Mouse (Mus musculus) midbrain, embryonic 13.5 days (tissue): ENCODE results near the gene Rragd. TPM values are rescaled to one million over a fixed set of nuclear protein-coding genes. Genes with fewer than 3 reads are reported as not detected.
"Not testable (repeated sequence)": the region's sequence is repeated elsewhere in the genome, so short reads cannot be mapped to it uniquely, and the experiment has no call there.

ENCODE experiments used
- ATAC-seq: fragments of 200-750 bp; cut with Nextera tagmentation; 2 replicates; pipeline ENCODE4 v1.8.0; 2017; ENCODE audit warnings: mild to moderate bottlenecking, moderate TSS enrichment, moderate library complexity
- H3K27ac ChIP-seq: fragments of 300-500 bp; sonication (generic); 2 replicates; pipeline ENCODE4 v1.5.1; 2015; ENCODE audit warnings: inconsistent platforms, mild to moderate bottlenecking, moderate library complexity
- H3K27me3 ChIP-seq: fragments of 300-500 bp; sonication (generic); 2 replicates; pipeline ENCODE4 v1.6.1; 2015; ENCODE audit warnings: mild to moderate bottlenecking, inconsistent platforms
- H3K36me3 ChIP-seq: fragments of 300-500 bp; sonication (generic); 2 replicates; pipeline ENCODE4 v1.6.1; 2015; ENCODE audit warnings: mild to moderate bottlenecking, inconsistent platforms
- H3K4me1 ChIP-seq: fragments of 300-500 bp; sonication (generic); replicated peaks from 2 replicates; pipeline ENCODE4 v1.6.1; 2015; ENCODE audit warnings: inconsistent platforms
- H3K4me2 ChIP-seq: fragments of 300-500 bp; sonication (generic); replicated peaks from 2 replicates; pipeline ENCODE4 v1.6.1; 2015; ENCODE audit warnings: moderate library complexity, mild to moderate bottlenecking, inconsistent platforms
- H3K4me3 ChIP-seq: fragments of 300-500 bp; sonication (generic); replicated peaks from 2 replicates; pipeline ENCODE4 v1.5.1; 2015; ENCODE audit warnings: mild to moderate bottlenecking, inconsistent platforms
- H3K9ac ChIP-seq: fragments of 300-500 bp; sonication (generic); replicated peaks from 2 replicates; pipeline ENCODE4 v1.6.1; 2015; ENCODE audit warnings: mild to moderate bottlenecking, inconsistent platforms
- H3K9me3 ChIP-seq: fragments of 300-500 bp; sonication (generic); 2 replicates; pipeline ENCODE4 v1.6.1; 2016; ENCODE audit warnings: mild to moderate bottlenecking, inconsistent platforms
- WGBS: fragments of 180-500 bp; shearing (Covaris S2); methylation state at CpG from one replicate; pipeline ENCODE4 v1.1.7; 2015; 5-methylcytosine and 5-hydroxymethylcytosine counted together
- polyA plus RNA-seq: library from polyadenylated mRNA; unstranded; fragments of >200 nt; fragmentation: Nextera tagmentation; extraction: Ambion mirVana; gene quantifications from 2 replicates; pipeline ENCODE4 v1.2.1, GENCODE M21; 2015

Rragd gene
- polyA plus RNA-seq, 1 experiment from 2014 or later = 32.3 TPM

DNA sequence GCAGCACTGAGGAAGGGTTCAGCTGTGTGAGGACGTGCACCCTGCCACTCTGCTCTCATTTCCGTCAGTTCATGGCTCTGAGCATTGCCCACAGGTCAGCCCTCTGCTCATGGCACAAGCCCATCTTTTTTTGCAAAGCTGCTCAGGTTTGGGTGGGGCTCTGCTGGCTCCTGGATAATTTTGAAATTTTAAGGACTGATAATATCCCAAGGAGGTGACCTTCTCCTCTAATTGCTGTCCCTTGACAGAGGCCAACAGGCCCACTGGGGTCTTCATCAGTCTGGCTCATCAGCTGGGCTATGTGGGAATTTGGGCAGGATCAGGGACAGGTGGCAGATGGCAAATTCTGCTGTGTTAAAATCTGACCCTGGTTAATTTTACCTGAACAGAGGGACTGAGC lies 6.5 kb downstream of the Rragd start:
- no peak overlapping the region for H3K27ac ChIP-seq
- no peaks in the 10 kb centered on the region for H3K27me3 ChIP-seq
- no peak overlapping the region for H3K4me3 ChIP-seq
- WGBS = 91% methylated on average over 2 of the region's 2 CpGs
- peaks cover 23% of the 10 kb centered on the region for H3K4me1 ChIP-seq
- no peak overlapping the region for H3K9ac ChIP-seq
- no peaks in the 10 kb centered on the region for H3K9me3 ChIP-seq
- H3K36me3 ChIP-seq = no peaks in the 10 kb centered on the region
- H3K4me2 ChIP-seq = no peak overlapping the region
- ATAC-seq = no peak

DNA sequence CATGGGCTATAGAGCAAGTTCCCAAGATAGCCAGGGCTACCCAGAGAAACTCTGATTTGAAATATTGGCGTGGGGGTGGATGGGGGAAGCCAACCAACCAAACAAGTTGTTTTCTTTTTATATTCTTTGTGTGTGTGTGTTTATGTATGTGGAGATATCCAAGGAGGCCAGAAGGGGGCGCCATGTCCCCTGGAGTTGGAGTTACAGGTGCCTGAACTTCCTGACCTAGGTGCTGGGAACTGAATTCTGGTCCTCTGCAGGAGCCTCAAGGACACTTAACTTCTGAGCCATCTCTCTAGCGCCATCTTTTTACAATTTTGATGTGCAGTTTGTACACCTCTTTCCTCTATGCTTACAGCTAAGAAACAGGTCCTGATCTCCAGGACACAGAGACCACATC lies 11.3 kb downstream of the Rragd start:
- H3K4me2 ChIP-seq = no peak overlapping the region
- H3K4me1 ChIP-seq = no peaks in the 10 kb centered on the region
- peaks cover 13% of the 10 kb centered on the region for H3K36me3 ChIP-seq
- WGBS = 78% methylated on average over 3 of the region's 3 CpGs
- H3K9me3 ChIP-seq = no peaks in the 10 kb centered on the region
- H3K9ac ChIP-seq = no peak overlapping the region
- ATAC-seq = no peak
- H3K4me3 ChIP-seq = no peak overlapping the region
- no peak overlapping the region for H3K27ac ChIP-seq
- H3K27me3 ChIP-seq = no peaks in the 10 kb centered on the region

DNA sequence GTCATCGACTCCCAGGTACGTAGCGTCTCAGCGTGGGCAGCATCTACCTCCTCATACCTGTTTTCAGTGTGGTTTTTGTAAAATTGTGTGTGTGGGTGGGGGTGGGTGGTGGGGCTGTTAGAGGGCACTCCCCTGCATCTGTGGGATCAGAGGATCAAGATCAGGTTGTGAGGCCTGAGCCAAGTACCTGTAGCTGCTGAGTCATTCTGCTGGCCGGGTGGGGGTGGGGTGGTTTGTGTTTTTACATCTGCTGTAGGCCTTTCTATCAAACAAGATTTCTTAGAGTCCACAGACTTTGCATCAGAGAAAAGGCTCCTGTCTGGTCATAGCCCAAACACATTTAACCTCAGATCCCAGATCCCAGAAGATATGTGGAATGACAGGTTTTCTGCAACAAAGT lies 13.2 kb downstream of the Rragd start:
- 97% methylated on average over 5 of the region's 5 CpGs for WGBS
- H3K27me3 ChIP-seq = no peaks in the 10 kb centered on the region
- ATAC-seq = no peak

DNA sequence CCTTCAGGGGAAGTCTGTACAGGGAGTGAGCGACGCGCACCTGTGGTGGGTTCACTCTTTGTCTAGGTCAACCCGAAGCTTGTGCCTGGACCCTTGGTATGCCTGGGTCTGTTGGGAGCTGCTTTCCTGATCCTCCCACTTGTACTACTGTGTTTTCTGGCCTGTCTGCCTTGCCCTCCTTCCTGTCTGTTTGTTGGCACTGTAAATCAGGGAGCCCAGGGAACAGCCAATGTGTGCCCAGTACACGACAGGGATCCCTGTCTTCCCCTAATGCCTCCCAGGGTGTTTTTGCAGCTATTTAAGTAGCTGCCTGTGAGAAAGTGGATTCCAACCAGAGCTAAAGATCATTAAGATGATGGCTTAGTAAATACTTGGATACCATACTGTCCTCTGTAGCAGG lies 14.7 kb downstream of the Rragd start:
- no peaks in the 10 kb centered on the region for H3K27me3 ChIP-seq
- no peaks in the 10 kb centered on the region for H3K9me3 ChIP-seq
- H3K4me1 ChIP-seq = no peaks in the 10 kb centered on the region
- no peak overlapping the region for H3K4me3 ChIP-seq
- WGBS = 91% methylated on average over 5 of the region's 5 CpGs
- H3K9ac ChIP-seq = no peak overlapping the region
- H3K36me3 ChIP-seq = peaks cover 21% of the 10 kb centered on the region
- ATAC-seq = no peak
- no peak overlapping the region for H3K4me2 ChIP-seq
- H3K27ac ChIP-seq = no peak overlapping the region

More for the DNA sequence above, 13.2 kb downstream of the Rragd start:
- Histone ChIP-seq H3K36me3 (peaks cover 21% of the 10 kb centered on the region), H3K27ac (no peak overlapping the region), H3K4me3 (no peak overlapping the region), H3K4me2 (no peak overlapping the region), H3K9me3 (no peaks in the 10 kb centered on the region), H3K9ac (no peak overlapping the region), H3K4me1 (no peaks in the 10 kb centered on the region)

DNA sequence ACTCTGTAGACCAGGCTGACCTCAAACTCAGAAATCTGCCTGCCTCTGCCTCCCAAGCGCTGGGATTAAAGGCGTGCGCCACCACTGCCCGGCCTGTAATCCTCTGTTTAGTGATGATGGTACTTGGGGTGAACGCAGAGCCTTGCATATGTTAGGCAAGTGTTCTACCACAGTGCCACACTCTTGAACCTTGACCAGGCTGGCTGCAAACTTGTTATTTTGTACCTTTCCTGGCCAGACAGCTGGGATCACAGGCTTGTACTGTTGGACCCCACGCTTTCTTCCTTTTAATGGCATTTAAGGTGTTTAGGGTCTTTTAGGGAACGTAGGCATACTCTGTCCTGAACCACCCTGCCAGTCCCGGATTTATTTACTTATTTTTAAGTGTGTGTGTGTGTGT lies 16.2 kb downstream of the Rragd start:
- 97% methylated on average over 8 of the region's 8 CpGs for WGBS
- Histone ChIP-seq H3K9ac (no peak overlapping the region), H3K4me2 (no peak overlapping the region), H3K9me3 (no peaks in the 10 kb centered on the region), H3K4me1 (no peaks in the 10 kb centered on the region), H3K36me3 (peaks cover 27% of the 10 kb centered on the region), H3K27ac (no peak overlapping the region), H3K27me3 (no peaks in the 10 kb centered on the region), H3K4me3 (no peak overlapping the region)
- ATAC-seq = no peak

DNA sequence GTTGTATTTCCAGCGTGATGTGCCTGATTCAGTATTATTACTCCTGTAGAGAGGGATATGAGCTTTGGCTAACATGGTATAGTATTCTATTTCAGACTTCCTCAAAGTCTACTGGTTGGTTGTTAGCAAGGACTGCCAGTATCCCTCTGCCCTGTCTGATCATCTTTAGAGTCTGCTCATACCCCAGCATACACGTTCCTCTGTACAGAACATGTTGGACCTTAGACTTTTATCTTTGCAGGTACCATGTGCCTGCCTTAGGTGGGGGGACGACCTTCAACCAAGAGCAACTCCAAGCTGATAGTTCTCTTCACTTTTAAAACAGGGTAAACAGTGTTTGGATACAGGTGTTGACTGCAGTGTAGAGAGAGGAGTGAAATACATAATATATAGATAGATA lies 19.2 kb downstream of the Rragd start:
- no peak for ATAC-seq
- WGBS = 95% methylated on average over 3 of the region's 3 CpGs
- Histone ChIP-seq H3K36me3 (peaks cover 46% of the 10 kb centered on the region), H3K4me3 (no peak overlapping the region), H3K9ac (no peak overlapping the region), H3K27me3 (no peaks in the 10 kb centered on the region), H3K4me1 (no peaks in the 10 kb centered on the region), H3K27ac (no peak overlapping the region), H3K9me3 (no peaks in the 10 kb centered on the region), H3K4me2 (no peak overlapping the region)

DNA sequence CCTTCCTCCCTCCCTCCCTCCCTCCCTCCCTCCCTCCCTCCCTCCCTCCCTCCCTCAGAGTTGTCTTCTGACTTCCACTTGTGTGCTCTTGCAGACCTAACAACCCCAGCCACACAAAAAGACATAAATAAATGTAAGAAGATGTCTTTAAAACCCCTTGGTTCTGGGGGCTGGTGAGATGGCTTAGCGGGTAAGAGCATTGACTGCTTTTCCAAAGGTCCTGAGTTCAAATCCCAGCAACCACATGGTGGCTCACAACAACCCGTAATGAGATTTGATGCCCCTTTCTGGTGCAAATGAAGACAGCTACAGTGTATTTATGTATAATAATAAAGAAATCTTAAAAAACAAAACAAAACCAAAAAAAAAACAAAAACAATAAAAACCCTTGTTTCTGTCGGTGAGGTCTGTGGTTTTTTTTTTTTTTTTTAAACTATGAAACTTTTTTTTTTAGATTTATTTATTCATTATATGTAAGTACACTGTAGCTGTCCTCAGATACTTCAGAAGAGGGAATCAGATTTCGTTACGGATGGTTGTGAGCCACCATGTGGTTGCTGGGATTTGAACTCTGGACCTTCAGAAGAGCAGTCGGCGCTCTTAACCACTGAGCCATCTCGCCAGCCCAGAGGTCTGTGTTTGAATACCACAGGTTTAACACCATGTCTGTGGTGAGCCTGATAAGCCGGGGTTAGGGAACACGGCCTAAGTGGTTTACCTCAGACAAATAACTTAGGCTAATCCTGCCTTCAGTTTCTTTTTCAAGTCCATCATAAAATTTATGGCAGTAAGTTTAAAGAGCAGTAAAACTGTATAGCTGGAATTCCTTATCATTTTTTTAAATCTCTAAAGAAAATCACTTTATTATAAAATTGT lies 23.0 kb downstream of the Rragd start:
- not testable (repeated sequence) for H3K9me3 ChIP-seq, H3K4me1 ChIP-seq, H3K9ac ChIP-seq, H3K4me3 ChIP-seq, H3K4me2 ChIP-seq, H3K27ac ChIP-seq, ATAC-seq, H3K27me3 ChIP-seq
- peaks cover 48% of the 10 kb centered on the region for H3K36me3 ChIP-seq
- 94% methylated on average over 10 of the region's 10 CpGs for WGBS

DNA sequence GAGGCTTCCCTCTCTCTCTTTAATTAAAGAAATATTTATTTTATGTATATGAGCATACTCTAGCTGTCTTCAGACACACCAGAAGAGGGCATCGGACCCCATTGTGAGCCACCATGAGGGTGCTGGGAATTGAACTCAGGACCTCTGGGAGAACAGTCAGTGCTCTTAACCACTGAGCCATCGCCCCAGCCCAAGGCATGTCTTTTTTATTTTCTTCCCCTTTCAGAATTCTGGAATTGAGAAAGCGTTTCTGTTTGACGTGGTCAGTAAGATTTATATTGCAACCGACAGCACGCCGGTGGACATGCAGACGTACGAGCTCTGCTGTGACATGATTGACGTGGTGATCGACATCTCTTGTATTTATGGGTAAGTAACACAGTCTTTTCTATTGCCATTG lies 24.0 kb downstream of the Rragd start:
- no peaks in the 10 kb centered on the region for H3K27me3 ChIP-seq
- no peak overlapping the region for H3K27ac ChIP-seq
- peaks cover 47% of the 10 kb centered on the region for H3K36me3 ChIP-seq
- no peaks in the 10 kb centered on the region for H3K9me3 ChIP-seq
- H3K9ac ChIP-seq = no peak overlapping the region
- H3K4me1 ChIP-seq = no peaks in the 10 kb centered on the region
- 94% methylated on average over 11 of the region's 11 CpGs for WGBS
- ATAC-seq = no peak
- H3K4me3 ChIP-seq = no peak overlapping the region
- H3K4me2 ChIP-seq = no peak overlapping the region

DNA sequence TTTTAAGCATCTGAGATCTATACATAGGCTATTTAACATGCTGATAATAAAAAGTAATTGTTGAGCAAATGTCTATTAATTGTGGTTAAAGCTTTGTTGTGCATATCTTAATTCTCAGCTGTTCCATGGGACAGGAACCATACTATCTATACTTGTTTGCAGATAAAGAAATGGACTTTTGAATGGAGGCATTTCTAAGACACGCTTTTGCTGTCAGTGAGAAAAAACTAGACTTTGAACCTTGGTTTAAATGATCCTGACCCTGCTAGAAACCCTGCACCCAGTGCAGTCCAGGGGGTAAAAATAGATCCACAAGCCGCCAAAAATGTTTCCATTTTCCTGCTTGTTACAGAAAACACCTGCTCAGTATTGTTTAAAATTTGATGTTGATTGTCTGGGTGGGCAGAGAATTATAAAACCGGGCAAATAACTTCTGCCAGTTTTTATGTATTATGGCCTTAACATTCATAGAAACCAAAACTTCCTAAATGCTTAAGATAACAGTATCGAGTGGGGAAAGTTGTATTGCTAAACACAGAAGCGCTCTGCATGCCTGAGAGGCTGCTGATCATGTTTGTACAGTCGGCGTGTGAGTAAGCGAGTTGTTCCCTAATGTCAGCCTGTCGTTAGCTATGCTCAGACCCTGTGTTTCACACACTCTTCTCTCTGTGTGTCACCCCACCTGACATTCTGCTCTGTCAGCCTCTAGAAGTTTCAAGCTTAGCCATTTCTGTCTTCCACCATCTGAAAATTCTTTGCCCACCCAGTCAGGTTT lies 24.8 kb downstream of the Rragd start:
- no peak for ATAC-seq
- 92% methylated on average over 9 of the region's 9 CpGs for WGBS
- Histone ChIP-seq H3K36me3 (peaks cover 51% of the 10 kb centered on the region), H3K4me1 (no peaks in the 10 kb centered on the region), H3K27ac (no peak overlapping the region), H3K4me3 (no peak overlapping the region), H3K4me2 (no peak overlapping the region), H3K9me3 (no peaks in the 10 kb centered on the region), H3K9ac (no peak overlapping the region), H3K27me3 (no peaks in the 10 kb centered on the region)

DNA sequence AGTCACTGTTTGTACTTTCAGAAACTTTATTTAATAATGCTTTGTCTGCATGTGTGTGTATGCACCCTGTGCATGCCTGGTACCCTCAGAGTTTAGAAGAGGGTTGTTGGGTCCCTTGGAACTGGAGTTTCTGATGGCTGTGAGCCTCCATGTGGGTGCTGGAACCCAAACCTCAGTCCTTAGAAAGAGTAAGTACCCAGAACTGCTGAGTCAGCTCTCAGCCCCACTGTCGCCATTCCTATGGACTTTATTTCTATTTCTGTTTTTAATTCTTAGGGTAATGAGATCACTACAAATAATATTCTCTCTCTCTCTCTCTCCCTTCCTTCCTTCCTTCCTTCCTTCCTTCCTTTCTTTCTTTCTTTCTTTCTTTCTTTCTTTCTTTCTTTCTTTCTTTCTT lies 27.2 kb downstream of the Rragd start:
- no peaks in the 10 kb centered on the region for H3K27me3 ChIP-seq
- no peak overlapping the region for H3K9ac ChIP-seq
- ATAC-seq = no peak
- H3K36me3 ChIP-seq = peaks cover 59% of the 10 kb centered on the region
- WGBS = 91% methylated on average over 1 of the region's 1 CpGs
- H3K4me1 ChIP-seq = no peaks in the 10 kb centered on the region
- H3K4me2 ChIP-seq = no peak overlapping the region
- no peak overlapping the region for H3K27ac ChIP-seq
- H3K9me3 ChIP-seq = no peaks in the 10 kb centered on the region
- no peak overlapping the region for H3K4me3 ChIP-seq

DNA sequence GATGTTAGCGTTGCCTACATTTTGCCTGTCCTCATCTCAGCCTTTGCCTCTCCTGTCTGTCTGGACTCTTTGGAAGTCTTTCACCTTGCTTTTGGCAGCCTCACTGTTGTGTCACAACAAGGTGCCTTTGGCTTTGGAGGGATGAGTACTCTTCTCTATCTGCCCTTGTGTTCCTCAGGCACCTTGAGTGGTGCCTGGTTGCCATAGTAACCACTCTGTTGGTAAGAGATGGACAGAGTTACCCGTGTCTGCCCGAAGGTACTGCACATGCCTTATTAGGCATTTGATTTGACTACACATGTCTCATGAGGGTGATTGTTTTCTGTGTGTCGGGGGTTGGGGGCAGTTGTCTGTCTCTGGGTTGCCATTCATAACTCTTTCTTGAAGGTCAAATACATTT lies 29.6 kb downstream of the Rragd start:
- no peak for ATAC-seq
- Histone ChIP-seq H3K4me2 (no peak overlapping the region), H3K9me3 (no peaks in the 10 kb centered on the region), H3K4me3 (no peak overlapping the region), H3K27me3 (no peaks in the 10 kb centered on the region), H3K4me1 (no peaks in the 10 kb centered on the region), H3K9ac (no peak overlapping the region), H3K27ac (no peak overlapping the region), H3K36me3 (peaks cover 42% of the 10 kb centered on the region)
- WGBS = 84% methylated on average over 4 of the region's 4 CpGs

DNA sequence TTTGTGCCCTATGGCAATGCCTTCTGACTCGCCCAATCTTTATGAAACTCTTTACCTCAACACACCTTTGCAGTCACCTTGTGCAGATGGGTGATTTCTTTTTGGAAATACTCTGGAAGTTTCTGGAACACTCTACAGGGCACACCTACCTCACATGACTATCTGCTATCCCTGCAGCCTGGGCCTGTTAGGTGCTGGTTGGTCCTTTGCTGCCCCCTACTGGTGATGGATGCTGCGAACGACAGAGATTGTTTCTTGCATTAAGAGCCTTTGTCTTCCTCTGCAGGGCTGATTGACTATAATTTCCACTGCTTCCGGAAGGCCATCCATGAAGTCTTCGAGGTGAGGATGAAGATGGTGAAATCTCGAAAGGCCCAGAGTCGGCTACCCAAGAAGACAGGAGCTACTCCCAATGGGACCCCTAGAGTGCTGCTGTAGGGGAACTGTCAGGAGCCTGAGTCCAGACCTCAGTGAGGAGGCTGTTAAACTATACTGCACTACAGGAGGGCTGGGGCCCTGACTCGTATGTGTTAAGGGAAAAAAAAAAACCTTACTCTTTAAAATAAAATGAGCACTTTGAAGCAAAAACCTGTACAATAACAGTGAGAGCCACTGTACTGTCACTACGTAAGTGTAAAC lies 35.6 kb downstream of the Rragd start:
- H3K9ac ChIP-seq = no peak overlapping the region
- WGBS = 62% methylated on average over 9 of the region's 9 CpGs
- H3K4me1 ChIP-seq = no peaks in the 10 kb centered on the region
- no peak overlapping the region for H3K4me3 ChIP-seq
- peak; percentile 87 for ATAC-seq
- peaks cover 37% of the 10 kb centered on the region for H3K36me3 ChIP-seq
- no peaks in the 10 kb centered on the region for H3K27me3 ChIP-seq
- H3K4me2 ChIP-seq = no peak overlapping the region
- no peaks in the 10 kb centered on the region for H3K9me3 ChIP-seq
- 0 out of 2 replicates have a peak overlapping the region, but pooled peaks have one; percentile 35 for H3K27ac ChIP-seq
